In genomic region chr14:22906716-22907115, GRCm38 (mm10) we compare ENCODE assay signal across 8 mouse cellular contexts.
A peak's percentile ranks its signal among the peaks of the same experiment; 100 is the strongest.
DNase-seq lines count a peak whose midpoint lies in the region; ATAC-seq lines count a peak whose summit lies in the region.

No protein-coding gene starts in this region.

- no peak overlapping the region for H3K4me3 ChIP-seq in forebrain, embryonic 13.5 days
- no peak overlapping the region for H3K4me3 ChIP-seq in forebrain, embryonic 12.5 days (replicated peaks)
- no peak overlapping the region for H3K4me3 ChIP-seq in embryonic facial prominence, embryonic 14.5 days (ENCODE audit: low read depth, low read length)
- no peak overlapping the region for H3K4me3 ChIP-seq in midbrain, embryonic 16.5 days (ENCODE audit: low read depth, low read length)

- peak; percentile 58 for DNase-seq in adipocyte (ENCODE audit: low spot score)
- no peak for DNase-seq in embryonic facial prominence, embryonic 14.5 days (ENCODE audit: low spot score)
- peak; percentile 30 to 48 for DNase-seq in kidney, postnatal 4 days
- no peak for DNase-seq in spleen, adult 12 weeks (ENCODE audit: low spot score)

- no peaks in the 10 kb centered on the region for H3K9me3 ChIP-seq in forebrain, embryonic 13.5 days (replicated peaks)
- no peaks in the 10 kb centered on the region for H3K9me3 ChIP-seq in forebrain, embryonic 12.5 days
- H3K9me3 ChIP-seq in embryonic facial prominence, embryonic 14.5 days (ENCODE audit: control insufficient read depth, low read length) = no peaks in the 10 kb centered on the region
- no peaks in the 10 kb centered on the region for H3K9me3 ChIP-seq in midbrain, embryonic 16.5 days (replicated peaks; ENCODE audit: control insufficient read depth, low read length, poor library complexity, severe bottlenecking)

- no peak overlapping the region for H3K4me2 ChIP-seq in forebrain, embryonic 13.5 days
- H3K4me2 ChIP-seq in forebrain, embryonic 12.5 days = no peak overlapping the region
- H3K4me2 ChIP-seq in embryonic facial prominence, embryonic 14.5 days (ENCODE audit: low read depth, low read length) = no peak overlapping the region
- no peak overlapping the region for H3K4me2 ChIP-seq in midbrain, embryonic 16.5 days (ENCODE audit: low read length)

- peaks cover 13% of the 10 kb centered on the region for H3K4me1 ChIP-seq in forebrain, embryonic 13.5 days
- peaks cover 12% of the 10 kb centered on the region for H3K4me1 ChIP-seq in forebrain, embryonic 12.5 days
- H3K4me1 ChIP-seq in embryonic facial prominence, embryonic 14.5 days (ENCODE audit: control insufficient read depth, insufficient read depth, low read length) = peaks cover 24% of the 10 kb centered on the region
- H3K4me1 ChIP-seq in midbrain, embryonic 16.5 days (ENCODE audit: control insufficient read depth, insufficient read depth, low read length) = no peaks in the 10 kb centered on the region

- H3K36me3 ChIP-seq in forebrain, embryonic 13.5 days (ENCODE audit: poor library complexity, severe bottlenecking) = no peaks in the 10 kb centered on the region
- H3K36me3 ChIP-seq in forebrain, embryonic 12.5 days (replicated peaks) = no peaks in the 10 kb centered on the region
- H3K36me3 ChIP-seq in embryonic facial prominence, embryonic 14.5 days (ENCODE audit: control insufficient read depth, insufficient read depth, low read length) = no peaks in the 10 kb centered on the region
- H3K36me3 ChIP-seq in midbrain, embryonic 16.5 days (ENCODE audit: control insufficient read depth, insufficient read depth, low read length) = no peaks in the 10 kb centered on the region

- no peak overlapping the region for H3K9ac ChIP-seq in forebrain, embryonic 13.5 days
- no peak overlapping the region for H3K9ac ChIP-seq in forebrain, embryonic 12.5 days
- H3K9ac ChIP-seq in embryonic facial prominence, embryonic 14.5 days (ENCODE audit: low read depth, low read length) = no peak overlapping the region
- H3K9ac ChIP-seq in midbrain, embryonic 16.5 days (ENCODE audit: low read depth, low read length) = no peak overlapping the region

- H3K27ac ChIP-seq in forebrain, embryonic 13.5 days = no peak overlapping the region
- H3K27ac ChIP-seq in forebrain, embryonic 12.5 days = no peak overlapping the region
- H3K27ac ChIP-seq in embryonic facial prominence, embryonic 14.5 days (replicated peaks; ENCODE audit: low read depth, low read length) = peak overlapping the region; percentile 35
- H3K27ac ChIP-seq in midbrain, embryonic 16.5 days (ENCODE audit: low read length) = peak overlapping the region; percentile 11; the same call in 1 of the 2 replicates

- ATAC-seq in forebrain, embryonic 13.5 days = peak; percentile 55; the same call in 1 of the 2 replicates
- ATAC-seq in forebrain, embryonic 12.5 days (ENCODE audit: low FRiP score) = no peak
- ATAC-seq in embryonic facial prominence, embryonic 14.5 days (ENCODE audit: low read depth) = 0 out of 2 replicates have a peak, but pooled peaks have one; percentile 24
- ATAC-seq in midbrain, embryonic 16.5 days = peak; percentile 83
- ATAC-seq in monocyte, adult 5-6 weeks (replicated peaks; ENCODE audit: insufficient number of reproducible peaks, low FRiP score, low TSS enrichment, poor library complexity, severe bottlenecking) = no peak

- H3K27me3 ChIP-seq in forebrain, embryonic 13.5 days = no peaks in the 10 kb centered on the region
- 0 out of 2 replicates have a peak, but pooled peaks cover 4% of the 10 kb centered on the region for H3K27me3 ChIP-seq in forebrain, embryonic 12.5 days
- H3K27me3 ChIP-seq in embryonic facial prominence, embryonic 14.5 days (replicated peaks; ENCODE audit: control insufficient read depth, insufficient read depth, low read length) = no peaks in the 10 kb centered on the region
- no peaks in the 10 kb centered on the region for H3K27me3 ChIP-seq in midbrain, embryonic 16.5 days (ENCODE audit: control insufficient read depth, insufficient read depth, low read depth, low read length)

- WGBS in forebrain, embryonic 13.5 days = 58% methylated on average over 4 of the region's 4 CpGs
- 66% methylated on average over 4 of the region's 4 CpGs for WGBS in forebrain, embryonic 12.5 days
- WGBS in embryonic facial prominence, embryonic 14.5 days = 54% methylated on average over 4 of the region's 4 CpGs
- 52% methylated on average over 4 of the region's 4 CpGs for WGBS in midbrain, embryonic 16.5 days

Comparison
In these comparisons a context has a peak if more than half of its experiments do, and no peak if none do; other contexts are left out.
1. ATAC-seq: peak in forebrain, embryonic 13.5 days (single experiment), embryonic facial prominence, embryonic 14.5 days (single experiment) and midbrain, embryonic 16.5 days (single experiment); none in forebrain, embryonic 12.5 days (single experiment) and monocyte, adult 5-6 weeks (single experiment).
2. H3K27ac ChIP-seq: peak in embryonic facial prominence, embryonic 14.5 days (single experiment) and midbrain, embryonic 16.5 days (single experiment); none in forebrain, embryonic 13.5 days (single experiment) and forebrain, embryonic 12.5 days (single experiment).
3. DNase-seq: peak in adipocyte (single experiment) and kidney, postnatal 4 days (2 of 2); none in embryonic facial prominence, embryonic 14.5 days (single experiment) and spleen, adult 12 weeks (single experiment).